Mouse (Mus musculus): ENCODE data around the gene Gli3. TPM values are rescaled to one million over a fixed set of nuclear protein-coding genes. Genes with fewer than 3 reads are reported as not detected.

Gli3 gene
- polyA plus RNA-seq, 1 experiment from 2014 or later: 0.30 TPM

GRCm38 (mm10) chr13:15542053-15542452, 79.0 kb downstream of the Gli3 start:
- H3K36me3 ChIP-seq (ENCODE audit: control insufficient read depth, insufficient read depth): no peaks in the 10 kb centered on the region
- H3K27ac ChIP-seq (ENCODE audit: low read length): no peak overlapping the region
- 35% methylated on average over 5 of the region's 5 CpGs for WGBS (ENCODE audit: insufficient replicate concordance)

GRCm38 (mm10) chr13:15543169-15543887, 80.3 kb downstream of the Gli3 start:
- H3K36me3 ChIP-seq (ENCODE audit: control insufficient read depth, insufficient read depth): no peaks in the 10 kb centered on the region
- H3K4me3 ChIP-seq (ENCODE audit: low read depth, low read length): no peak overlapping the region
- no peak overlapping the region for H3K9ac ChIP-seq (ENCODE audit: low read depth, low read length)
- no peak overlapping the region for H3K27ac ChIP-seq (ENCODE audit: low read length)
- no peaks in the 10 kb centered on the region for H3K9me3 ChIP-seq (replicated peaks; ENCODE audit: control insufficient read depth, low read length)
- no peak for ATAC-seq (ENCODE audit: low read depth)
- H3K4me2 ChIP-seq (ENCODE audit: low read depth, low read length): no peak overlapping the region
- H3K27me3 ChIP-seq (ENCODE audit: control insufficient read depth, insufficient read depth, low read depth, low read length): no peaks in the 10 kb centered on the region
- WGBS (ENCODE audit: insufficient replicate concordance): 71% methylated on average over 12 of the region's 12 CpGs
- H3K4me1 ChIP-seq (ENCODE audit: control insufficient read depth, low read depth, low read length): no peaks in the 10 kb centered on the region

More at GRCm38 (mm10) chr13:15542053-15542452, 79.0 kb downstream of the Gli3 start:
- H3K4me1 ChIP-seq (ENCODE audit: control insufficient read depth, low read depth, low read length): no peaks in the 10 kb centered on the region
- no peaks in the 10 kb centered on the region for H3K27me3 ChIP-seq (ENCODE audit: control insufficient read depth, insufficient read depth, low read depth, low read length)
- H3K4me2 ChIP-seq (ENCODE audit: low read depth, low read length): no peak overlapping the region
- no peaks in the 10 kb centered on the region for H3K9me3 ChIP-seq (replicated peaks; ENCODE audit: control insufficient read depth, low read length)
- no peak for ATAC-seq (ENCODE audit: low read depth)
- no peak overlapping the region for H3K4me3 ChIP-seq (ENCODE audit: low read depth, low read length)
- H3K9ac ChIP-seq (ENCODE audit: low read depth, low read length): no peak overlapping the region

- no peak overlapping the region for H3K9ac ChIP-seq (ENCODE audit: low read depth, low read length)
- ATAC-seq (ENCODE audit: low read depth): no peak
- H3K27me3 ChIP-seq (ENCODE audit: control insufficient read depth, insufficient read depth, low read depth, low read length): no peaks in the 10 kb centered on the region
- H3K4me1 ChIP-seq (ENCODE audit: control insufficient read depth, low read depth, low read length): no peaks in the 10 kb centered on the region
- no peak overlapping the region for H3K4me2 ChIP-seq (ENCODE audit: low read depth, low read length)
- H3K36me3 ChIP-seq (ENCODE audit: control insufficient read depth, insufficient read depth): no peaks in the 10 kb centered on the region
- WGBS (ENCODE audit: insufficient replicate concordance): 50% methylated on average over 7 of the region's 7 CpGs
- H3K4me3 ChIP-seq (ENCODE audit: low read depth, low read length): no peak overlapping the region
- H3K27ac ChIP-seq (ENCODE audit: low read length): no peak overlapping the region
- H3K9me3 ChIP-seq (replicated peaks; ENCODE audit: control insufficient read depth, low read length): no peaks in the 10 kb centered on the region
Observed at GRCm38 (mm10) chr13:15543888-15544640, 81.0 kb downstream of the Gli3 start.

- Histone ChIP-seq H3K4me1 (ENCODE audit: control insufficient read depth, low read depth, low read length) (no peaks in the 10 kb centered on the region), H3K4me2 (ENCODE audit: low read depth, low read length) (no peak overlapping the region), H3K9ac (ENCODE audit: low read depth, low read length) (no peak overlapping the region), H3K4me3 (ENCODE audit: low read depth, low read length) (no peak overlapping the region), H3K27me3 (ENCODE audit: control insufficient read depth, insufficient read depth, low read depth, low read length) (no peaks in the 10 kb centered on the region), H3K36me3 (ENCODE audit: control insufficient read depth, insufficient read depth) (no peaks in the 10 kb centered on the region), H3K9me3 (replicated peaks; ENCODE audit: control insufficient read depth, low read length) (no peaks in the 10 kb centered on the region), H3K27ac (ENCODE audit: low read length) (no peak overlapping the region)
- 58% methylated on average over 4 of the region's 4 CpGs for WGBS (ENCODE audit: insufficient replicate concordance)
- no peak for ATAC-seq (ENCODE audit: low read depth)
Observed at GRCm38 (mm10) chr13:15545346-15545896, 82.4 kb downstream of the Gli3 start.

GRCm38 (mm10) chr13:15546258-15546657, 83.2 kb downstream of the Gli3 start:
- WGBS (ENCODE audit: insufficient replicate concordance): 56% methylated on average over 4 of the region's 4 CpGs
- Histone ChIP-seq H3K4me3 (ENCODE audit: low read depth, low read length) (no peak overlapping the region), H3K9ac (ENCODE audit: low read depth, low read length) (no peak overlapping the region), H3K4me2 (ENCODE audit: low read depth, low read length) (no peak overlapping the region), H3K27ac (ENCODE audit: low read length) (no peak overlapping the region), H3K9me3 (replicated peaks; ENCODE audit: control insufficient read depth, low read length) (no peaks in the 10 kb centered on the region), H3K27me3 (ENCODE audit: control insufficient read depth, insufficient read depth, low read depth, low read length) (no peaks in the 10 kb centered on the region), H3K4me1 (ENCODE audit: control insufficient read depth, low read depth, low read length) (no peaks in the 10 kb centered on the region), H3K36me3 (ENCODE audit: control insufficient read depth, insufficient read depth) (no peaks in the 10 kb centered on the region)
- no peak for ATAC-seq (ENCODE audit: low read depth)

- ATAC-seq (ENCODE audit: low read depth): no peak
- H3K4me2 ChIP-seq (ENCODE audit: low read depth, low read length): no peak overlapping the region
- H3K4me3 ChIP-seq (ENCODE audit: low read depth, low read length): no peak overlapping the region
- 44% methylated on average over 6 of the region's 6 CpGs for WGBS (ENCODE audit: insufficient replicate concordance)
- no peaks in the 10 kb centered on the region for H3K36me3 ChIP-seq (ENCODE audit: control insufficient read depth, insufficient read depth)
- H3K9ac ChIP-seq (ENCODE audit: low read depth, low read length): no peak overlapping the region
- H3K4me1 ChIP-seq (ENCODE audit: control insufficient read depth, low read depth, low read length): no peaks in the 10 kb centered on the region
- no peaks in the 10 kb centered on the region for H3K27me3 ChIP-seq (ENCODE audit: control insufficient read depth, insufficient read depth, low read depth, low read length)
- H3K9me3 ChIP-seq (replicated peaks; ENCODE audit: control insufficient read depth, low read length): no peaks in the 10 kb centered on the region
- H3K27ac ChIP-seq (ENCODE audit: low read length): no peak overlapping the region
Observed at GRCm38 (mm10) chr13:15549466-15549865, 86.4 kb downstream of the Gli3 start.

GRCm38 (mm10) chr13:15550027-15550602, 87.1 kb downstream of the Gli3 start:
- no peak for ATAC-seq (ENCODE audit: low read depth)
- H3K4me3 ChIP-seq (ENCODE audit: low read depth, low read length): no peak overlapping the region
- H3K27ac ChIP-seq (ENCODE audit: low read length): no peak overlapping the region
- no peaks in the 10 kb centered on the region for H3K4me1 ChIP-seq (ENCODE audit: control insufficient read depth, low read depth, low read length)
- no peaks in the 10 kb centered on the region for H3K27me3 ChIP-seq (ENCODE audit: control insufficient read depth, insufficient read depth, low read depth, low read length)
- no peaks in the 10 kb centered on the region for H3K9me3 ChIP-seq (replicated peaks; ENCODE audit: control insufficient read depth, low read length)
- WGBS (ENCODE audit: insufficient replicate concordance): 73% methylated on average over 8 of the region's 8 CpGs
- H3K36me3 ChIP-seq (ENCODE audit: control insufficient read depth, insufficient read depth): no peaks in the 10 kb centered on the region
- no peak overlapping the region for H3K4me2 ChIP-seq (ENCODE audit: low read depth, low read length)
- no peak overlapping the region for H3K9ac ChIP-seq (ENCODE audit: low read depth, low read length)

GRCm38 (mm10) chr13:15550731-15551130, 87.7 kb downstream of the Gli3 start:
- no peak overlapping the region for H3K4me2 ChIP-seq (ENCODE audit: low read depth, low read length)
- H3K4me3 ChIP-seq (ENCODE audit: low read depth, low read length): no peak overlapping the region
- 66% methylated on average over 6 of the region's 6 CpGs for WGBS (ENCODE audit: insufficient replicate concordance)
- H3K4me1 ChIP-seq (ENCODE audit: control insufficient read depth, low read depth, low read length): no peaks in the 10 kb centered on the region
- no peak for ATAC-seq (ENCODE audit: low read depth)
- no peaks in the 10 kb centered on the region for H3K27me3 ChIP-seq (ENCODE audit: control insufficient read depth, insufficient read depth, low read depth, low read length)
- H3K27ac ChIP-seq (ENCODE audit: low read length): no peak overlapping the region
- no peak overlapping the region for H3K9ac ChIP-seq (ENCODE audit: low read depth, low read length)
- H3K9me3 ChIP-seq (replicated peaks; ENCODE audit: control insufficient read depth, low read length): no peaks in the 10 kb centered on the region
- H3K36me3 ChIP-seq (ENCODE audit: control insufficient read depth, insufficient read depth): no peaks in the 10 kb centered on the region

GRCm38 (mm10) chr13:15552009-15552408, 89.0 kb downstream of the Gli3 start:
- Histone ChIP-seq H3K27me3 (ENCODE audit: control insufficient read depth, insufficient read depth, low read depth, low read length) (no peaks in the 10 kb centered on the region), H3K9me3 (replicated peaks; ENCODE audit: control insufficient read depth, low read length) (no peaks in the 10 kb centered on the region), H3K9ac (ENCODE audit: low read depth, low read length) (no peak overlapping the region), H3K4me3 (ENCODE audit: low read depth, low read length) (no peak overlapping the region), H3K4me1 (ENCODE audit: control insufficient read depth, low read depth, low read length) (no peaks in the 10 kb centered on the region), H3K27ac (ENCODE audit: low read length) (no peak overlapping the region), H3K36me3 (ENCODE audit: control insufficient read depth, insufficient read depth) (no peaks in the 10 kb centered on the region), H3K4me2 (ENCODE audit: low read depth, low read length) (no peak overlapping the region)
- 58% methylated on average over 3 of the region's 3 CpGs for WGBS (ENCODE audit: insufficient replicate concordance)
- no peak for ATAC-seq (ENCODE audit: low read depth)

Measured in liver, embryonic 16.5 days (tissue).